In genomic region chr16:18127871-18128563, GRCm38 (mm10) we compare ENCODE assay signal across 8 mouse cellular contexts. TPM values are rescaled to one million over a fixed set of nuclear protein-coding genes. Genes with fewer than 3 reads are reported as not detected.
DNase-seq lines count a peak whose midpoint lies in the region; ATAC-seq and TF ChIP-seq lines count a peak whose summit lies in the region.

No protein-coding gene starts in this region.

- 3% methylated on average over 52 of the region's 52 CpGs for WGBS in heart, embryonic 12.5 days
- WGBS in embryonic facial prominence, embryonic 11.5 days = under 1% methylated on average over 52 of the region's 52 CpGs
- 2% methylated on average over 52 of the region's 52 CpGs for WGBS in intestine, embryonic 15.5 days
- WGBS in neural tube, embryonic 12.5 days = 1% methylated on average over 52 of the region's 52 CpGs

- peak overlapping the region; percentile 65 for H3K4me3 ChIP-seq in heart, embryonic 12.5 days
- H3K4me3 ChIP-seq in CH12.LX (replicated peaks in 1 of 3; ENCODE audit: low read depth in 2 of 3, low read length in 2 of 3, poor library complexity in 1 of 3) = peak overlapping the region in 1 of 3 experiments; percentile 61
- peak overlapping the region; percentile 46 for H3K4me3 ChIP-seq in embryonic facial prominence, embryonic 11.5 days (ENCODE audit: low read depth, low read length)
- peak overlapping the region; percentile 67 for H3K4me3 ChIP-seq in intestine, embryonic 15.5 days (replicated peaks)
- peak overlapping the region; percentile 75 for H3K4me3 ChIP-seq in neural tube, embryonic 12.5 days

- intact Hi-C loops in heart, postnatal 14 days (cut with DNase I) = loop anchor here (1.0 kb wide), 1 partner anchor 44 kb away; no protein-coding TSS in a partner anchor

- no peak for DNase-seq in heart, postnatal 14 days
- DNase-seq in CH12.LX (ENCODE audit: extremely low read depth) = no peak
- peak; percentile 20 for DNase-seq in embryonic facial prominence, embryonic 11.5 days (ENCODE audit: low spot score)
- DNase-seq in frontal cortex, adult 2 months (ENCODE audit: extremely low spot score in 1 of 2, low spot score in 1 of 2) = no peak
- no peak for DNase-seq in testis, postnatal 14 days (ENCODE audit: low spot score)

- H3K4me2 ChIP-seq in heart, embryonic 12.5 days = peak overlapping the region; percentile 100
- H3K4me2 ChIP-seq in CH12.LX (ENCODE audit: insufficient read depth, low read depth, poor library complexity, severe bottlenecking) = peak overlapping the region; percentile 97
- H3K4me2 ChIP-seq in embryonic facial prominence, embryonic 11.5 days (ENCODE audit: low read depth, low read length) = peak overlapping the region; percentile 83
- peak overlapping the region; percentile 98 for H3K4me2 ChIP-seq in intestine, embryonic 15.5 days (replicated peaks)
- H3K4me2 ChIP-seq in neural tube, embryonic 12.5 days (replicated peaks) = peak overlapping the region; percentile 96

- dilution Hi-C loops in CH12.LX (cut with MboI; ENCODE audit: extremely low pct_ligation_motif_present, extremely low pct_unique_long_range_greater_than_20kb, low sequenced_read_pairs) = no loop called here

- H3K36me3 ChIP-seq in heart, embryonic 12.5 days = no peaks in the 10 kb centered on the region
- no peaks in the 10 kb centered on the region for H3K36me3 ChIP-seq in CH12.LX (replicated peaks in 1 of 2; ENCODE audit: control insufficient read depth in 1 of 2, insufficient read depth in 1 of 2, low read length in 1 of 2)
- no peaks in the 10 kb centered on the region for H3K36me3 ChIP-seq in embryonic facial prominence, embryonic 11.5 days (replicated peaks; ENCODE audit: control insufficient read depth, insufficient read depth, low read depth, low read length)
- H3K36me3 ChIP-seq in intestine, embryonic 15.5 days = no peaks in the 10 kb centered on the region
- no peaks in the 10 kb centered on the region for H3K36me3 ChIP-seq in neural tube, embryonic 12.5 days

- TF ChIP-seq RAD21 in CH12.LX (IDR thresholded peaks at IDR 0.05; ENCODE audit: low read depth, low read length) = no peak

- H3K79me2 ChIP-seq in CH12.LX (replicated peaks; ENCODE audit: control insufficient read depth, extremely low read depth, insufficient read depth, poor library complexity, severe bottlenecking) = no peaks in the 10 kb centered on the region

- H3K27me3 ChIP-seq in heart, embryonic 12.5 days (replicated peaks) = peaks cover 94% of the 10 kb centered on the region
- peaks cover 97% of the 10 kb centered on the region for H3K27me3 ChIP-seq in CH12.LX (replicated peaks)
- peaks cover 33% of the 10 kb centered on the region for H3K27me3 ChIP-seq in embryonic facial prominence, embryonic 11.5 days (ENCODE audit: control insufficient read depth, insufficient read depth, low read length)
- peaks cover 24% of the 10 kb centered on the region for H3K27me3 ChIP-seq in intestine, embryonic 15.5 days (replicated peaks)
- H3K27me3 ChIP-seq in neural tube, embryonic 12.5 days (replicated peaks) = peaks cover 41% of the 10 kb centered on the region

- no peak for TF ChIP-seq EP300 in CH12.LX (IDR thresholded peaks at IDR 0.05; ENCODE audit: low read length)

- 0 out of 2 replicates have a peak, but pooled peaks have one; percentile 27 for ATAC-seq in heart, embryonic 12.5 days (ENCODE audit: insufficient number of reproducible peaks, low FRiP score)
- ATAC-seq in embryonic facial prominence, embryonic 11.5 days (replicated peaks; ENCODE audit: insufficient number of reproducible peaks, low FRiP score, low TSS enrichment, low read depth) = peak; percentile 60; the same call in 1 of the 2 replicates
- peak; percentile 38 for ATAC-seq in intestine, embryonic 15.5 days
- peak; percentile 34 for ATAC-seq in neural tube, embryonic 12.5 days (ENCODE audit: low FRiP score, low read depth)

- TF ChIP-seq CTCF in CH12.LX (conservative IDR thresholded peaks at IDR 0.05 in 1 of 2, IDR thresholded peaks at IDR 0.05 in 1 of 2; ENCODE audit: low read depth in 2 of 2, low read length in 2 of 2) = no peak

- no peaks in the 10 kb centered on the region for H3K9me3 ChIP-seq in heart, embryonic 12.5 days (replicated peaks)
- H3K9me3 ChIP-seq in CH12.LX (replicated peaks; ENCODE audit: low read length) = no peaks in the 10 kb centered on the region
- no peaks in the 10 kb centered on the region for H3K9me3 ChIP-seq in embryonic facial prominence, embryonic 11.5 days (replicated peaks; ENCODE audit: control insufficient read depth, low read length)
- H3K9me3 ChIP-seq in intestine, embryonic 15.5 days = no peaks in the 10 kb centered on the region
- H3K9me3 ChIP-seq in neural tube, embryonic 12.5 days = no peaks in the 10 kb centered on the region

- H3K4me1 ChIP-seq in heart, embryonic 12.5 days (replicated peaks) = peaks cover 15% of the 10 kb centered on the region
- H3K4me1 ChIP-seq in CH12.LX (ENCODE audit: control insufficient read depth in 1 of 2, insufficient read depth in 2 of 2) = peaks cover 0 to 3% of the 10 kb centered on the region in 2 experiments; a peak in 1 of 4 replicates
- no peaks in the 10 kb centered on the region for H3K4me1 ChIP-seq in embryonic facial prominence, embryonic 11.5 days (ENCODE audit: control insufficient read depth, insufficient read depth, low read length)
- H3K4me1 ChIP-seq in intestine, embryonic 15.5 days (replicated peaks) = peaks cover 22% of the 10 kb centered on the region
- H3K4me1 ChIP-seq in neural tube, embryonic 12.5 days = peaks cover 7% of the 10 kb centered on the region

- peak overlapping the region; percentile 69 for H3K9ac ChIP-seq in heart, embryonic 12.5 days
- no peak overlapping the region for H3K9ac ChIP-seq in CH12.LX (ENCODE audit: insufficient read depth, low read depth)
- peak overlapping the region; percentile 66 for H3K9ac ChIP-seq in embryonic facial prominence, embryonic 11.5 days (replicated peaks; ENCODE audit: low read length)
- H3K9ac ChIP-seq in intestine, embryonic 15.5 days = peak overlapping the region; percentile 58
- H3K9ac ChIP-seq in neural tube, embryonic 12.5 days = peak overlapping the region; percentile 88

- in situ Hi-C loops in CH12.LX (cut with MboI; ENCODE audit: low pct_ligation_motif_present, low pct_unique_long_range_greater_than_20kb, low sequenced_read_pairs) = no loop called here

- TF ChIP-seq POLR2A in CH12.LX (IDR thresholded peaks at IDR 0.05; ENCODE audit: low read depth, low read length) = no peak

- no peak overlapping the region for H3K27ac ChIP-seq in heart, embryonic 12.5 days (ENCODE audit: poor library complexity, severe bottlenecking)
- H3K27ac ChIP-seq in CH12.LX (ENCODE audit: insufficient read depth, low read depth) = no peak overlapping the region
- H3K27ac ChIP-seq in embryonic facial prominence, embryonic 11.5 days (replicated peaks; ENCODE audit: low read depth, low read length) = no peak overlapping the region
- no peak overlapping the region for H3K27ac ChIP-seq in intestine, embryonic 15.5 days
- H3K27ac ChIP-seq in neural tube, embryonic 12.5 days = peak overlapping the region; percentile 50; the same call in 1 of the 2 replicates

TF ChIP-seq in CH12.LX, 34 proteins besides CTCF, POLR2A, EP300 and RAD21:
- TF ChIP-seq UBTF (IDR thresholded peaks at IDR 0.05; ENCODE audit: low read depth, low read length) (peak; percentile 24; the same call in 1 of the 2 replicates), CHD1 (IDR thresholded peaks at IDR 0.05; ENCODE audit: low read depth, low read length) (no peak)
TF ChIP-seq in CH12.LX: peak in this region for 1.

RNA-seq across cellular contexts. Expression of gene Rtn4r, which starts 0.6 kb away (rescaled TPM):
- polyA plus RNA-seq in heart, embryonic 12.5 days (2016; fragmentation: Nextera tagmentation; extraction: Ambion mirVana) = 0.40 and 0.44 TPM in 2 replicates
- 10 to 100 TPM; 17.4 to 19.9 TPM for total RNA-seq in heart, postnatal 14 days (2021)
- total RNA-seq in CH12.LX (2012; rRNA removed) (not detected in 2 replicates), CH12.LX (2014; rRNA removed) (not detected in 2 replicates)
- not detected in 2 replicates for polyA plus RNA-seq in CH12.LX (2012; ENCODE audit: insufficient read length, low read depth)
- polyA plus RNA-seq in embryonic facial prominence, embryonic 11.5 days (2014; fragmentation: Nextera tagmentation; extraction: Ambion mirVana) = 1.1 and 1.7 TPM in 2 replicates
- polyA plus RNA-seq in intestine, embryonic 15.5 days (2015; fragmentation: Nextera tagmentation; extraction: Ambion mirVana) = 4.1 and 4.7 TPM in 2 replicates
- 15.6 and 16.5 TPM in 2 replicates for polyA plus RNA-seq in neural tube, embryonic 12.5 days (2016; fragmentation: Nextera tagmentation; extraction: Ambion mirVana)
- polyA plus RNA-seq in frontal cortex, adult 2 months (2012; rRNA removed) = 125 and 142 TPM in 2 replicates

RNA-seq across cellular contexts. Expression of gene Prodh, which starts 38.0 kb away (rescaled TPM):
- polyA plus RNA-seq in heart, embryonic 12.5 days (2016; fragmentation: Nextera tagmentation; extraction: Ambion mirVana) = 7.8 and 8.7 TPM in 2 replicates
- total RNA-seq in heart, postnatal 14 days (2021) = 10 to 100 TPM; 24.1 to 32.4 TPM
- total RNA-seq in CH12.LX (2012; rRNA removed) = 13.0 and 17.0 TPM in 2 replicates
- total RNA-seq in CH12.LX (2014; rRNA removed) = 1.3 and 2.1 TPM in 2 replicates
- 1.4 and 1.7 TPM in 2 replicates for polyA plus RNA-seq in CH12.LX (2012; ENCODE audit: insufficient read length, low read depth)
- polyA plus RNA-seq in embryonic facial prominence, embryonic 11.5 days (2014; fragmentation: Nextera tagmentation; extraction: Ambion mirVana) = 10.4 and 11.0 TPM in 2 replicates
- 15.0 and 19.9 TPM in 2 replicates for polyA plus RNA-seq in intestine, embryonic 15.5 days (2015; fragmentation: Nextera tagmentation; extraction: Ambion mirVana)
- 6.3 and 7.1 TPM in 2 replicates for polyA plus RNA-seq in neural tube, embryonic 12.5 days (2016; fragmentation: Nextera tagmentation; extraction: Ambion mirVana)
- polyA plus RNA-seq in frontal cortex, adult 2 months (2012; rRNA removed) = 54.6 and 55.5 TPM in 2 replicates
